Mouse (Mus musculus): ENCODE data around the gene Acsf2.
"Not testable (repeated sequence)": the region's sequence is repeated elsewhere in the genome, so short reads cannot be mapped to it uniquely, and the experiment has no call there.

Gene Acsf2

GRCm38 (mm10) chr11:94601321-94602281, at the start of gene Acsf2:
Acsf2 (minus strand) TSS chr11:94601871.
- in situ Hi-C loops (cut with MboI, MseI), result no loop called here

- in situ Hi-C loops (cut with MboI, MseI), result not testable (repeated sequence)
These were observed 49.6 kb upstream of the Acsf2 start for GRCm38 (mm10) chr11:94651241-94651640.

- in situ Hi-C loops (cut with MboI, MseI), result no loop called here
These were observed 44.8 kb upstream of the Acsf2 start for GRCm38 (mm10) chr11:94646457-94646856.

DNA sequence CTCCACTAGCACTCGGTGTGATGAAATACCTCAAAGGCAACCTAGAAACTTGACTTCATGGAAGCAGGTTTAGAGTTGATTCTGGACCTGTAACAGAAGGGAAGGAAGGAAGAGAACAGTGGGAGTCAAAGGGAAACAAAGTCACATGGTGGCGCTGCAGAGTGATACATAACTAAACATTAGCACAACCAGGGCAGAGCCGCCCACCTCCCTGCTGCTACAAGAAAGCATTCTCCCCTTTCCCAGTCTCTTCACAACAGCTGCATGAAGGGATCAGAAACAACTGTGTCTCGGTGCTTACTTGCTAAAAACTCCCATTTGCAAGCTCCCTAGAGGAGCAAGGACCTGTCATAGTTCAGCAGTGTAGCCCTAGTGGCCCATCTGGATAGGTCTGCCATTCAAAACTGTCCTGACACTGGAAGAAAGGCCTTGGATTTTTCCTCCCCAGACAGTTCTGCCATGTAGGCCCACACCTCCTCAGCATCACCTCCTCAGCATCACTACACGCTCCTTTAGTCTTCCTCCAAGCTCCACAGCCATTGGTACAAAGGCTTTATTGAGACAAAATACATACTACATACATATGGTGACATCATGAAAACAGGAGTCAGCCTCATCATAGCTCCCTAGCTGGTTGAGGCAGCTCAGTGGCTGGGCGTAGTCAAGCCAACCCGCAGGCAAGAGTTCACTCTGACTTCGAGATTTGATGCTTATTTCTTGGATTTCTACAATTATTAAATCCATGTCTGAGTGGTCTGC, 43.0 kb upstream of the Acsf2 start:
- in situ Hi-C loops (cut with MboI, MseI), result no loop called here

DNA sequence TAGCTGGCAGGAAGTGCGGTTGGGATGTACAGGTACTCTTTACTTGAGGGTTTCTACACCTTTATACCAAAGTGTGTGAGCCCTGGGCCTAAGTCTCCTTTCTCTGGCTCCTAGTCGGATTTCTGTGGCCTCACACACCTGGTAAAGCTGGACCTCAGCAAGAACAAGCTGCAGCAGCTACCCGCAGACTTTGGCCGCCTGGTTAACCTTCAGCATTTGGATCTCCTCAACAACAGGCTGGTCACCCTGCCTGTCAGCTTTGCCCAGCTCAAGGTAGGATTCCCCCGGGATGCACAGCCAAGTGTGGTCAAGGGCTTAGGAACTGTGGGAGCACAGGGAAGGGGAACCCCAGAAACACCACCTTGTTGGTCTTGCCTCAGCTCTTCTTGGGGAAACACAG, 32.8 kb upstream of the Acsf2 start:
- in situ Hi-C loops (cut with MboI, MseI), result no loop called here

DNA sequence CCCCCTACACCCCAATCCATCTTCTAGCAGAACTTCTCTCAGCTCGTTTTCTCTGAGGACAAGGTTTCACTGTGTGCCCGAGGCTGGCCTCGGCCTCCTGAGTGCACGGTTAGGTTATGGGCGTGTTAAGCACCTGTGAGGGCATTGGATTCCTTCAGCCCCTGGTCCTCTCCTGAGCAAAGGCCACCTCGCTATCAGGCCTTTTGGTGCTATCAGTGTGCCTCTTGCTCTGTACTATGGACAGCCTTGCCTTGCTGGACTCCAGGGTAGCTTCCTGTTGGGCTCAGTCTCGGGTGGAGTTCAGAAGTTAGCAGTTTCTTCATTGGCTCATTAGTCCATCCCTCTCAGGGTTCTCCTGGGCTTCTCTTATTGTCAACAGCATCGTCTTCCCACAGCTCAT, 31.3 kb upstream of the Acsf2 start:
- in situ Hi-C loops (cut with MboI, MseI), result no loop called here

- in situ Hi-C loops (cut with MboI, MseI), result no loop called here
These were observed 30.3 kb upstream of the Acsf2 start for GRCm38 (mm10) chr11:94631969-94632368.

- in situ Hi-C loops (cut with MboI, MseI), result no loop called here
These were observed 28.7 kb upstream of the Acsf2 start for GRCm38 (mm10) chr11:94630199-94631011.

DNA sequence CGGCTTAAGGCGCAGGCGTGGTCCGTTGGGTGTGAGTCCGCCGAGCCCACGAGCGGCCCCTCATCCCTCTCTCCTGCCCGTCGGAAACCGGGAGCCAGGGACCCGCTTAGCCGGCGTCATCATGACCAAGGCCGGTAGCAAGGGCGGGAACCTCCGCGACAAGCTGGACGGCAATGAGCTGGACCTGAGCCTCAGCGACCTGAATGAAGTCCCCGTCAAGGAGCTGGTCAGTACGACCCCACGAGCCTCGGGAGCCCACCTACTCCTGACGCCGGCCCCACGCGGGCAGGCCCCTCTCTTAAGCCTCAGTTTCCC, 28.2 kb upstream of the Acsf2 start:
- in situ Hi-C loops (cut with MboI, MseI), result no loop called here

GRCm38 (mm10) chr11:94629199-94629883, 27.7 kb upstream of the Acsf2 start, which contains the start of gene Lrrc59:
Lrrc59 (plus strand) TSS chr11:94629767.
- in situ Hi-C loops (cut with MboI, MseI), result no loop called here

DNA sequence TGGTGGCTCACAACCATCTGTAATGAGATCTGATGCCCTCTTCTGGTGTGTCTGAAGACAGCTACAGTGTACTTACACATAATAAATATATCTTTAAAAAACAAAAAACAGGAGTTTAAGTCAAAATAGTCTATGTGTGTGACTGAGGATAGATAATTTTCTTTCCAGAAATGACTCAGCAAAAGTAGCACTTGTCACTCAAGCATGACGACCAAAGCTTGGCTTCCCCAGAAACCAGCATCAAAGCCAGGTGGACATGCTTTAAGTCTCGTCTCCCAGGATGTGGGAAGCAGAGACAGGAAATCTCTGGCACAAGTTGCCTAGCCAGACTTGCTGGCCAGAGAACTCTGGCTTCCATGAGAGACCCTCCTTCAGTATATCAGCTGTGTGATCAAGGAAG, 20.5 kb upstream of the Acsf2 start:
- in situ Hi-C loops (cut with MboI, MseI), result no loop called here

DNA sequence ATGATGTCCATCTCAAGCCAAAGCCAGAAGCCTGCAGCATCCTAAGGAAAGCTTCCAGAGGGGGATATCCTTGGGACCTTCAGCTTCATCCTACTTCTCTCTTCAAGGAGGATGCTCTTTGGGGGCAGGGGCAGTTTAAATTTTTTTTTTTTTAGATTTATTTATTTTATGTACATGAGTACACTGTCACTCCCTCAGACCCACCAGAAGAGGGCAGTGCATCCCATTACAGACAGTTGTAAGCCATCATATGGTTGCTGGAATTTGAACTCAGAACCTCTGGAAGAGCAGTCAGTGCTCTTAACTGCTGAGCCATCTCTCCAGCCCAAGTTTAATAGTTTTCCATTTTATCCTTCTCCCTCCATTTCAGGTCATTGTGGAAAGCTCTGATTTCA, 19.8 kb upstream of the Acsf2 start:
- in situ Hi-C loops (cut with MboI, MseI), result no loop called here

GRCm38 (mm10) chr11:94620766-94621457, 19.2 kb upstream of the Acsf2 start:
- in situ Hi-C loops (cut with MboI, MseI), result no loop called here

GRCm38 (mm10) chr11:94617646-94618045, 16.0 kb upstream of the Acsf2 start:
- in situ Hi-C loops (cut with MboI, MseI), result no loop called here

DNA sequence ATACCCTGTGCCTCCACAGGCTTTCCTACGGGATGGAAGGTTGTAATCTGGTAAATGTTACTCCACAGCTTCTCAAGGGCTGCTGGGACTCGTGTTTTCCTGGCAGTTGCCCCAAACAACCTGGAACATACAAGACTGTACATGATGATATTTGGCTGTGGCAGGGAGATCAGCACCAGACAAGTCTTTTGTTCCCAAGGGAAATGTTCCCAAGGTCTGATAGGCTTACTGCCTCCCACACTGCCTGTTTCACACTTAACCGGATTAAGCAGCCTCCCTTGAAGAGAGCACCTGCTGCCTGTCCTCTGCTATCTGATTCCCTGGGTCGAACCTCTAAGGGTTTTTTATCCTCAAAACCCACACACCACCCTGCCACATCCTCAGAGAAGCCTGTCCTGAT, 13.8 kb upstream of the Acsf2 start:
- in situ Hi-C loops (cut with MboI, MseI), result no loop called here

GRCm38 (mm10) chr11:94614603-94615002, 12.9 kb upstream of the Acsf2 start:
- in situ Hi-C loops (cut with MboI, MseI), result no loop called here

GRCm38 (mm10) chr11:94610744-94611740, 9.4 kb upstream of the Acsf2 start:
- in situ Hi-C loops (cut with MboI, MseI), result no loop called here

GRCm38 (mm10) chr11:94602356-94602955, 785 bp upstream of the Acsf2 start:
- in situ Hi-C loops (cut with MboI, MseI), result no loop called here

GRCm38 (mm10) chr11:94600447-94600846, 1.2 kb downstream of the Acsf2 start:
- in situ Hi-C loops (cut with MboI, MseI), result no loop called here
